Mouse (Mus musculus) forebrain, embryonic 10.5 days (tissue): ENCODE measurements around the gene Pim3. TPM values are rescaled to one million over a fixed set of nuclear protein-coding genes. Genes with fewer than 3 reads are reported as not detected.

Source experiments
- DNase-seq: peaks from one replicate; pipeline ENCODE4 v3.0.0-alpha.2; 2017; ENCODE audit warnings: low spot score; ENCODE audit errors: extremely low spot score
- H3K27ac ChIP-seq: fragments of 300-500 bp; sonication (generic); 2 replicates; pipeline ENCODE4 v1.5.1; 2016; ENCODE audit warnings: mild to moderate bottlenecking
- H3K27me3 ChIP-seq: fragments of 300-500 bp; sonication (generic); 2 replicates; pipeline ENCODE4 v1.6.1; 2016; ENCODE audit warnings: mild to moderate bottlenecking; ENCODE audit not compliant: poor library complexity, severe bottlenecking
- H3K36me3 ChIP-seq: fragments of 300-500 bp; sonication (generic); replicated peaks from 2 replicates; pipeline ENCODE4 v1.6.1; 2016; ENCODE audit warnings: mild to moderate bottlenecking, moderate library complexity
- H3K4me1 ChIP-seq: fragments of 300-500 bp; sonication (generic); 2 replicates; pipeline ENCODE4 v1.6.1; 2016
- H3K4me3 ChIP-seq: fragments of 300-500 bp; sonication (generic); 2 replicates; pipeline ENCODE4 v1.5.1; 2016; ENCODE audit warnings: mild to moderate bottlenecking, moderate library complexity
- H3K9me3 ChIP-seq: fragments of 300-500 bp; sonication (generic); 2 replicates; pipeline ENCODE4 v1.6.1; 2016; ENCODE audit warnings: mild to moderate bottlenecking, moderate library complexity
- WGBS: fragments of 180-500 bp; shearing (Covaris S2); methylation state at CpG from one replicate; pipeline ENCODE4 v1.1.7; 2016; 5-methylcytosine and 5-hydroxymethylcytosine counted together
- polyA plus RNA-seq: library from polyadenylated mRNA; unstranded; fragments of >200 nt; fragmentation: Nextera tagmentation; extraction: Ambion mirVana; gene quantifications from 2 replicates; pipeline ENCODE4 v1.2.1, GENCODE M21; 2016

The Pim3 gene
- polyA plus RNA-seq, 1 experiment from 2014 or later: 40.3 TPM

GRCm38 (mm10) chr15:88827991-88828799, 33.8 kb upstream of the Pim3 start:
- Histone ChIP-seq H3K4me3 (0 out of 2 replicates have a peak overlapping the region, but pooled peaks have one; percentile 5), H3K36me3 (peaks cover 47% of the 10 kb centered on the region), H3K9me3 (no peaks in the 10 kb centered on the region), H3K27me3 (no peaks in the 10 kb centered on the region), H3K27ac (0 out of 2 replicates have a peak overlapping the region, but pooled peaks have one; percentile 1), H3K4me1 (peaks cover 13% of the 10 kb centered on the region)
- WGBS: 27% methylated on average over 9 of the region's 9 CpGs
- DNase-seq: peak; percentile 74

GRCm38 (mm10) chr15:88828800-88829705, 32.9 kb upstream of the Pim3 start:
- Histone ChIP-seq H3K27ac (0 out of 2 replicates have a peak overlapping the region, but pooled peaks have one; percentile 1), H3K27me3 (no peaks in the 10 kb centered on the region), H3K4me1 (peaks cover 13% of the 10 kb centered on the region), H3K4me3 (0 out of 2 replicates have a peak overlapping the region, but pooled peaks have one; percentile 5), H3K36me3 (peaks cover 38% of the 10 kb centered on the region), H3K9me3 (no peaks in the 10 kb centered on the region)
- peak; percentile 83 for DNase-seq
- 57% methylated on average over 17 of the region's 17 CpGs for WGBS

DNA sequence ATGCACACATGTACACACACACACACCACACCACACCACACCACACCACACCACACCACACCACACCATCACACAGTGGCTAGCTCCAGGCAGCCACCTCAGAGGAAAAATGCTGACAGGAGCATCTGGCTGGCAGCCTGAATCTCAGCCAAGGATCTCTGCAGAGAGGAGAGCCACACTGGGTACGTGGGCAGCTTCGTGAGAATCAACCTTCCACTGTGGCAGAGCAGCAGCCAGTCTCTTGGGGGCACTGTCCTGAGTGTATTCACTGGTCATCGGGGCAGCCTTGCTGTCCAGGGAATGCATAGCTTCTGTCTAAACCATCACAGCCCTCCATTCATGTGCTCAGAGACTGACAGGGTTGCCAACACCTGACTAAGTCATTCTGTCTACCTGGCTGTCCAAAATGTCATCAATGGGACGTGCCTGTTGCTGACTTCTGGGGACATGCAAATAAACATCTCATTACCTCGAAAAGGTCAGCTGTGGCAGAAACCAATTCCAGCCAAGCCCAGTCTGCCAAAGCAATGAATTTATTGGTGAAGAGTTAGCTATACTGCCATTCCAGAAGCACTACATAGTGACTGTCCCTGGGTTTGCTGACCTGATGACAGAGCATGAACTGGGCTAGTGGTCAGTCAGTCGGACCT, 32.1 kb upstream of the Pim3 start:
- Histone ChIP-seq H3K36me3 (peaks cover 29% of the 10 kb centered on the region), H3K27me3 (no peaks in the 10 kb centered on the region), H3K4me1 (peaks cover 13% of the 10 kb centered on the region), H3K9me3 (no peaks in the 10 kb centered on the region), H3K4me3 (no peak overlapping the region), H3K27ac (no peak overlapping the region)
- WGBS: 80% methylated on average over 6 of the region's 6 CpGs
- no peak for DNase-seq

DNA sequence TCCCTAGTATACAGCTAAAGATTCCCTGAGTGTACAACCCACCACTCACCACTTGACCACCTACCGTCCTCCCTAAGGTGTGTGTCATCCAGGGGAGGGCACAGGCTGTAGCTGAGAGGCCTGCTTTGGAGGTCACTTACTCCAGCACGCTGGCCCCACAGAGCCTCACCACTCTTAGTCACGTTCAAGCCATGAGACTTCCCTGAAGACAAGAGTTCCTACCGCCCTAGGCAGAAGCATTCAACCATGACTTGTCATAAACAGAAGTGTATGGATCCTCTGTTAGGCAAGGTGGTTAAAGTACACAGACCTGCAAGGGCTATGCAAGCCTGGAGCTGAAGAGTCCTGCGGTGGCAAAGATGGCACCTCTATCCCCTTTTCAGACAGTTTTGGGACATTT, 31.3 kb upstream of the Pim3 start:
- Histone ChIP-seq H3K27ac (no peak overlapping the region), H3K4me3 (no peak overlapping the region), H3K27me3 (no peaks in the 10 kb centered on the region), H3K9me3 (no peaks in the 10 kb centered on the region), H3K36me3 (peaks cover 22% of the 10 kb centered on the region), H3K4me1 (peaks cover 13% of the 10 kb centered on the region)
- WGBS: 83% methylated on average over 5 of the region's 5 CpGs
- DNase-seq: no peak

DNA sequence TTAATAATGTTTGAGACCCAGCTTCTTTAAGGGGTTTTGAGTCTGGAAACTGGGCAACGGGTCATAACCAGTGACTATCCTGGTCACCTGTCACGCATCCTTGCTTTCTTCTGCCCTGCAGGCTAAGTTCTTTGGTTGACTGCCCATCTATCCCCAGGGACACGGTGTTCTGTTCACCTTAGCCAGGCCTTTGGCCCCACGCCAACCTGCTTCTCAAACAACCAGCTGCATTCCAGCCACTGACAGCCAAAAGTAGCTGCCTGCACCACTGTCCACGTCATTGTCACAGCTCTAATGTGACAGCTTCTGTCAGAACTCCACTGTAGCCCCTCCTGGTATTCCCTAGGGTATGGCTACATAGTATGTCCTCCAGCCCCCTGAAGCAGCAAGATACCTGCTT, 30.5 kb upstream of the Pim3 start:
- H3K4me1 ChIP-seq: peaks cover 14% of the 10 kb centered on the region
- no peak overlapping the region for H3K4me3 ChIP-seq
- no peaks in the 10 kb centered on the region for H3K9me3 ChIP-seq
- 81% methylated on average over 5 of the region's 5 CpGs for WGBS
- peaks cover 14% of the 10 kb centered on the region for H3K36me3 ChIP-seq
- H3K27ac ChIP-seq: no peak overlapping the region
- no peak for DNase-seq
- H3K27me3 ChIP-seq: no peaks in the 10 kb centered on the region

GRCm38 (mm10) chr15:88832536-88832935, 29.4 kb upstream of the Pim3 start:
- Histone ChIP-seq H3K4me1 (peaks cover 25% of the 10 kb centered on the region), H3K27ac (no peak overlapping the region), H3K27me3 (no peaks in the 10 kb centered on the region), H3K4me3 (no peak overlapping the region), H3K36me3 (peaks cover 3% of the 10 kb centered on the region), H3K9me3 (no peaks in the 10 kb centered on the region)
- 87% methylated on average over 9 of the region's 9 CpGs for WGBS
- no peak for DNase-seq

DNA sequence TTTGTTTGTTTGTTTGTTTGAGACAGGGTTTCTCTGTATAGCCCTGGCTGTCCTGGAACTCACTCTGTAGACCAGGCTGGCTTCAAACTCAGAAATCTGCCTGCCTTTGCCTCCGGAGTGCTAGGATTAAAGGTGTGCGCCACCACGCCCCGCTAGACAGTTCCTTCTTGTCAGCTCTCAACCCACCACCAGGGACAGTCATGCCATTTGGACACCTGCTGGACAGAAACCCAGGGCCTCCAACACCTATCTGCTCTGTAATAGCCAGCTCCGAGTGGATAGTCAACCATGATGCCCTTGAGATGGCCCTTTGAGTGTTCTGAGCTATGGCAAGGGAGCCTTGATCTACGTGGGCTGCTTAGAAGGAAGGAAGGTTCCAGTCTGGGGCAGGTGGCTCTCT, 26.0 kb upstream of the Pim3 start:
- H3K4me1 ChIP-seq: peaks cover 37% of the 10 kb centered on the region
- H3K36me3 ChIP-seq: no peaks in the 10 kb centered on the region
- no peak for DNase-seq
- 85% methylated on average over 6 of the region's 6 CpGs for WGBS
- no peaks in the 10 kb centered on the region for H3K9me3 ChIP-seq
- H3K27me3 ChIP-seq: no peaks in the 10 kb centered on the region
- no peak overlapping the region for H3K4me3 ChIP-seq
- H3K27ac ChIP-seq: no peak overlapping the region

DNA sequence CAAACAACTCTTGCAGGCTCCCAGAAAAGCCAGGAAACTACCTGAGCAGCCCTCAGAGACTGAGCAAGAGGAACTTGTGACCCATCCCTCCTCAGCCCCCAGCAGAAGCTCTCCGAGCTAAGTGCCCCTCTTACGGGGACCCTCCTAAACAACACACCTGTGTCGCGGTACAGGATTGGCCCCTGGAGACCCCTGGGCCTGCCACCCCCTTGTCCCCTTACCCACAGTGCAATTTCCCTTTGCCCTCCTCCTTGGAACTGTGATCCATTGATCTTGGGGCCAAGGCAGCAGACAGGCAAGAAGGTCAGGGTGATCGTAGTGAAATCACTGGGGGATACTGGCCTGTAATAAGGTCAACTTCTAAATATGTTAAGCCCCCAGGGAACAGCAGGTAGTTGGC, 25.4 kb upstream of the Pim3 start:
- WGBS: 80% methylated on average over 5 of the region's 5 CpGs
- H3K4me3 ChIP-seq: peak overlapping the region; percentile 60

DNA sequence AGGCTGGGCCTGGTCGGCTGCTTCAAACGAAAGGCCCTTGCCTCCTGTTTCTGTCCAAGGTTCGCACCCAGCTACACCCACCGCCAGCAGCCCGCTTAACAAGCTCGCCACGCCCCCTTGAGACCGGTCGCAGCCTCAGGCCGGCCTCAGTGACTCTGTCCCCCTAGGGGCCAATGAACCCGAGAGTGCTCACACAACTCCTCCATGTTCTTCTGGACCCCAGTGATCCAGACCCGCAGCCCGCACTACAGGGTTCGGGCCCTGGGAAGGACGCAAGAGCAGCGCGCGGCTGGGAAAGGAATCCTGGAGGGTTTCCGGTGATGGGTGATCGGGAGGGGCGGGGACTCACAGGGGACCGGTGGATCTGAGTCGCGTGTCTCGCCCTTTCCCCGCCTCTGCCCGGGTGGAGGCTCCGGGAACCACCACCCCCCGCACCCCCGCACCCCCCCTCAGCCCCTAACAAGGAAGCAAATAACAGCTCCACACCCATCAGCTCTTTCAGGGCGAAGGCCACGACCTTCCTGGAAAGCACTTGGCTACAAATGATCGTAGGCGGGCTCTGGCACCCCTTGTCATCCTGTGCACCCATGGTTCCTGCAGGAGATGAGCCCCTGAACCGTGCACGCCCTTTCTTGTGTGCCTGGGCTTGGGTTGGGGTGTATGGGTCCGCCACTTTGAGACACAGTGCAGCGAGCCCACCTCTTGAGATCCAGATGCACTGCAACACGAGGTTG, 24.6 kb upstream of the Pim3 start:
- DNase-seq: peak; percentile 74
- H3K4me3 ChIP-seq: peak overlapping the region; percentile 60
- no peaks in the 10 kb centered on the region for H3K36me3 ChIP-seq
- no peaks in the 10 kb centered on the region for H3K27me3 ChIP-seq
- no peaks in the 10 kb centered on the region for H3K9me3 ChIP-seq
- H3K27ac ChIP-seq: peak overlapping the region; percentile 83
- H3K4me1 ChIP-seq: peaks cover 37% of the 10 kb centered on the region
- WGBS: under 1% methylated on average over 39 of the region's 39 CpGs

More for the DNA sequence above, 25.4 kb upstream of the Pim3 start:
- no peaks in the 10 kb centered on the region for H3K27me3 ChIP-seq
- DNase-seq: no peak
- H3K9me3 ChIP-seq: no peaks in the 10 kb centered on the region
- H3K36me3 ChIP-seq: no peaks in the 10 kb centered on the region
- H3K4me1 ChIP-seq: peaks cover 37% of the 10 kb centered on the region
- H3K27ac ChIP-seq: no peak overlapping the region

- WGBS: 2% methylated on average over 11 of the region's 11 CpGs
- Histone ChIP-seq H3K4me1 (peaks cover 37% of the 10 kb centered on the region), H3K27me3 (no peaks in the 10 kb centered on the region), H3K9me3 (no peaks in the 10 kb centered on the region), H3K27ac (peak overlapping the region; percentile 83), H3K4me3 (peak overlapping the region; percentile 60), H3K36me3 (no peaks in the 10 kb centered on the region)
- no peak for DNase-seq
Observed at GRCm38 (mm10) chr15:88837977-88838376, 24.0 kb upstream of the Pim3 start.

DNA sequence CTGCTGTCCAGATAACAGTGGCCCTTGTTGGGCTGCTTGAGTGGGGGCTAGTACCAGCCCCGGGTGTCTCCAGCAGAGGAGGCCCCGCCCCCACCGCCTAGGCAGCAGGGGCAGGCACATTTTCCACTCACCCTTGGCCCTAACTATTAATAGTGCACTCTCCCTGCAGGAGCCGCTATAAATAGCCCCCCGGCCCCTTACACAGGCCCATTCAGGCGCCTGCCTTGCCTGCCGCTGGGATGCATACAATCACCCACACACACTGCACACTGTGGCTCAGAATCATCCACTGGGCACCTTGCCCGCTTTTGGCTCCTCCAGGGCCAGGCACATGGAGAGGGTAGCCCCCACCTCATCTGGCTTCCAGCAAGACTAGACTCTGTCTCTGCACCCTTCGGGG, 22.7 kb upstream of the Pim3 start:
- WGBS: 32% methylated on average over 9 of the region's 9 CpGs
- Histone ChIP-seq H3K27me3 (no peaks in the 10 kb centered on the region), H3K4me1 (peaks cover 45% of the 10 kb centered on the region), H3K9me3 (no peaks in the 10 kb centered on the region), H3K4me3 (peak overlapping the region; percentile 23), H3K27ac (peak overlapping the region; percentile 67), H3K36me3 (no peaks in the 10 kb centered on the region)
- no peak for DNase-seq

- Histone ChIP-seq H3K4me1 (peaks cover 45% of the 10 kb centered on the region), H3K36me3 (no peaks in the 10 kb centered on the region), H3K27me3 (no peaks in the 10 kb centered on the region), H3K9me3 (no peaks in the 10 kb centered on the region), H3K27ac (peak overlapping the region; percentile 67), H3K4me3 (no peak overlapping the region)
- 58% methylated on average over 10 of the region's 10 CpGs for WGBS
- no peak for DNase-seq
Observed at GRCm38 (mm10) chr15:88840126-88840525, 21.9 kb upstream of the Pim3 start.
